Mouse (Mus musculus) v-Abl transformed pro-B cells (cell line): ENCODE data around the gene Sdf2l1.

ENCODE experiments used
- in situ Hi-C, 2 experiments: fragments of 400-800 bp; cut with MboI; formaldehyde crosslinking; loops; one replicate each; pipeline ENCODE4 v1.15.1; 2025; ENCODE audit not compliant: unreplicated experiment in 2 of 2

Sdf2l1 gene

DNA sequence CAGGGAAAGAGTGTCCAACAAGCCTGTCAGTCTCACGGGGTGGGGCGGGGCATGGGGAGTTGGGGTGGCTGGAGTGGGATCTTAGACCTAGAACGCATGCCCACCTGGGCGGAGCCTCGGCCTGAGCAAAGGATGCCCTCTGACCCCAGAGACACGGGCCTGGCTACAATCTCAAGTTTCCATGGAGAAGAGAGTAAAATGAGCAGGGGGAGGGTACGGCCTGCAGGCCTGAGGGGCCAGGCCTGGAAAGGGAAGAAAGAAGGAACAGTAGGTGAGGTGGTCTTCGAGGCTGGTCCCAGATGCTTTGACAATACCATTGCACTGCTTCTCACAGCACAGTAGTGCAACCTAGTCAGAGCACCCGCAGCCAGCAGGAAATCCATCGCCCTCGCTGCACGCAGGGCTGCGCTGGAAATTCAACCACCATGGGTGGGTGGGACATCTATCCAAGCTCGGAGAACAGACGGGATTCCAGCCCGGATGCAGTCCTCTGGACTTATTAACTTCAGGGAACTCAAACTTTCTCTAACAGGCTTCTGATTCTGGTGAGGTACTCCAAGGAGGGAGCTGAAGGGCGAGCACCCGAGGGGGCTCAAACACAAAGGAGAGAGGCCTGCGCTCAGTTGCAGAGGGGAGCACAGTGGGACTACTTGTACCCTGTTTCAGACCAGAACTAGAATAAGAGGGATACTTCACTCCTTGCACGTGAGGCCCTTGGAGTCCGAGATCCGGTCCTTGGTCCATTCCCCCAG lies 7.9 kb downstream of the Sdf2l1 start:
- in situ Hi-C loops, result no loop called here

- in situ Hi-C loops, result no loop called here
Measured at GRCm38 (mm10) chr16:17121569-17121968, 10.6 kb downstream of the Sdf2l1 start.

DNA sequence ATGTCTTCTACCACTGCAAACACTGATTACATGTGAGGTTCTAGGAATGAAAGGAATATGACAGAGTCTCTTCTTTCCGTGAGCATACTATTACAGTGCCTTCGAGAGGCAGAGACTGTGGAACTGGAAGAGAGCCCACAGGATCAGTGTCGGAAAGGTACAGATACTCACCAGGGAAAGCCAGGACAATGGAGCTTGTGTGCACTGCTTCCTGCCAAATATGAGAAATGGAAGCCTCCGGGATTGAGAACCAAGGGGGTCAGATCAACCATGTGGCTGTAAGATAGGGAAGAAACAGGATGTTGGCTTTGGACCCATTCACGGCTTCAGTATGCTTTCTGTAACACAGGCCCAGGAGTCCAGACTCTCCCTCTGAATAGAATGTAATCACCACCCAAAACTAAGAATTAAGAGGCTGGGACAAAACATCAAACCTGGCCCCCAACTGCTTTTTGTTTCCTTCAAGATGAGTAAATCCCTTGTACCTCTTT lies 14.8 kb downstream of the Sdf2l1 start:
- in situ Hi-C loops, result no loop called here

GRCm38 (mm10) chr16:17110771-17111743 lies 21.1 kb downstream of the Sdf2l1 start, which contains the start of gene Ppil2:
Gene Ppil2 (minus strand): TSS chr16:17111257.
- in situ Hi-C loops, result no loop called here

- in situ Hi-C loops, result no loop called here
Measured at GRCm38 (mm10) chr16:17104600-17104999, 27.6 kb downstream of the Sdf2l1 start.

DNA sequence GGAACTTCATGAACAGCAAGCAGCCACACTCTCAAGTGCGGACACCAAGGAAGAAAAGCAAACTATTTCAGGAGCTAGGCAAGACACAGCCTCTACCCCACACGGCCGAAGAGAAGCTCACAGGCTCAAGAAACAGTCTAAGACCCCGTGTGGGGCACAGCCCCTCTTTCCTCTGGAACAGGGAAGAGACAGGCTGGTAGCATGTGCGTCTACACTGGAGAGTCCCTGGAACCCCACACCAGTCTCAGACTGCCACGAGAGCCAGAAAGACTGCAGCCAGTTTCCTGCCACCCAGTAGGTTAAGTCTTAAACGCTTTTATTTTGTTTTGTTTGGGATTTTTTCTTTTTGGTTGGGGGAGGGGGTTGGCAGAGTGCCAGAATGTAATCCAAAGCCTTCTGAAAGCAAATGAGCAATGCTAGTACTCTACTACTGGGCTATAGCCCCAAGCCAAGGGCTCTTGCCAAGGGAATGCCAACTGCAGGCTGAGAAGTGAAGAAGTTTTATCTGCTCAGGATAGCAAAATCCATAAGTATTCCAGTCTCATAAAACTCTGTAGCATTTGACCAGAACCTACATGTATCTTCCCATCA lies 29.5 kb downstream of the Sdf2l1 start:
- in situ Hi-C loops, result no loop called here

DNA sequence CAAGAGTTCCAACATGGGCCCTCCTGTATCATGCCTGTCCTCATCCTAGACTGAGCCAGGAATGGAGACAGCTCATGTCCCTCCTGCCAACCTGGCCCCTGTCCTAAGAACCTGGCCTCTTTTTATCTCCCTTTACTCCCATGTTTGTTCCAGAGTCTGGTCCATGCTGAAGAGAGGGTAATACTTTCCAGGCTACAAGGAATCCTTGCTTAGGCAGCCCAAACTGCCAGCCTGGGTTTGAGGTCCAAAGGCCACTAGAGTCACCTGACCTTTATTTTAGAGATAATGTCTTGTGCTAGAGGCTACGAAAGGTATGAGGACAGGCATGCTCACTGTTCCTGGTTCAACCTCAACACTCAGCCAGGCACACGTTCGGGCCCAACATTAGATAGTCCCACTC lies 35.2 kb downstream of the Sdf2l1 start:
- in situ Hi-C loops, result no loop called here

DNA sequence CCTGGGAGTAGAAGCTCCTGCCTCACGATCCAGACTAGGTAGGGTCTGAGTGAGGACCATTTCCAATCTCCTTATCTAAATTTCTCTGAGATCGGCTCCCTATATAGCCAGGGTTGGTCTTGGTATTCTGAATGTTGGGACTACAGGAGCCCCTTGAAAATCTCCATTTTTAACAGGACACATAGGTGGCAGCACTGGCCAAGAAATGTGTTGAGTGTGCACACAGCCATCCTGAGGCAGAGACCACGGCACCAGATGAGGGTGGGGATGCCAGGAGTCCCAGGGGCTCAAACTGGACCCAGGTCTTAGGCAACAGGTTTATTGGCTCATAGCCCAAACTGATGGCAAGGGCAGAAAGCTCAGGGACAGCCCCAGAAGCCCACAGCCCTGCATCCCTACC lies 43.8 kb downstream of the Sdf2l1 start:
- in situ Hi-C loops, result no loop called here

DNA sequence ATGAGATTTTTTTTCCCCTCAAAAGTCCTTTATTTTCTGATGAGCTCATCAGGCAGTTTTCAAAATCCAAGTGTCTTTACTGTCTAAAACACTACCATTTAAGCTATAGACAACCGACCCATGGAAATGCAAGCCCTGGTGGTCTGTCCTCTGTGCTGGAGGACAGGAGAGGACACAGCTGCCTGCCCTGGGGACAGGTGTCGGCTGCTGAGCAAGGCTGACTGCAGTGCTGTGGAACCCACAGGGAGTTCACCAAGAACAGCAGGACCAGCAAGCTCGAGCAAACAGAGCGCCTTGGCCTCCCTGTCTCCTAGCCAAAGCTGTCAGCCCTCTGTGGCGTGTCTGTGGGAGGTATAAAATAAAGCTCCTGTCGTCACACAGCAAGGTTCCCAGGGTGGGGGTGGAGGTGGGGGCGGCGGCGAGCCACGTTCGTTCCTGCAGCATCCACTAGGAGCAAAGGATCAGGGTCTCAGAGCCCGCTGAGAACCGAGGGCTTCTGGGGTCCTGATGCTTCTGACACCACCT lies 45.5 kb downstream of the Sdf2l1 start:
- in situ Hi-C loops, result no loop called here

GRCm38 (mm10) chr16:17086241-17086640 lies 45.9 kb downstream of the Sdf2l1 start:
- in situ Hi-C loops, result no loop called here

DNA sequence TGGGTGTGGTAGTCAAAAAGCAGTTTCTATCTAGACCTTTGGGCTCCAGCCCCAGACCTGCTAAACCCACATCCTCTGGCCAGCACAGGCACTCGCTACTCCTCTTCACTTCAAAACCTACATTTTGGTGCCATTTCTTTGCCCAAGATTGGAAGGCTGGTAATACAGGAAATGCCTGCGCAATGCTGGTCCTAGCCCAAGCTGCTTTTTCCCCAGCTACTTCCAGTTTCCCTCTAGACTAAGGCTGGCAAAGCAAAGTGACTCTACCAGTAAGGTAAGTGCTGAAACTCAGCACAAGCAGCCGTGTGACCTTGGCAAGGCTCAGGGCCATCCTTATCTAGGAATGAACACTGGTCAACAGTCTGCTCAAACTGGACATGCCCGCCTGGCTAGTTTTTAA lies 46.5 kb downstream of the Sdf2l1 start:
- in situ Hi-C loops, result no loop called here

GRCm38 (mm10) chr16:17082121-17082792 lies 49.9 kb downstream of the Sdf2l1 start:
- in situ Hi-C loops, result no loop called here
